Mouse (Mus musculus): ENCODE data around the gene Pelo. TPM values are rescaled to one million over a fixed set of nuclear protein-coding genes. Genes with fewer than 3 reads are reported as not detected.

Gene Pelo
- polyA plus RNA-seq, 1 experiment from 2014 or later: 5.2 TPM

- Histone ChIP-seq H3K9me3 (no peaks in the 10 kb centered on the region), H3K9ac (no peak overlapping the region), H3K4me2 (replicated peaks) (no peak overlapping the region), H3K27ac (no peak overlapping the region), H3K27me3 (replicated peaks) (no peaks in the 10 kb centered on the region), H3K36me3 (no peaks in the 10 kb centered on the region), H3K4me1 (no peaks in the 10 kb centered on the region), H3K4me3 (no peak overlapping the region)
- ATAC-seq (ENCODE audit: low FRiP score, low read depth): no peak
- WGBS: 92% methylated on average over 3 of the region's 3 CpGs
Measured at GRCm38 (mm10) chr13:115116930-115117621, 27.1 kb upstream of the Pelo start.

- H3K4me2 ChIP-seq (replicated peaks): no peak overlapping the region
- WGBS: 83% methylated on average over 4 of the region's 4 CpGs
- no peaks in the 10 kb centered on the region for H3K36me3 ChIP-seq
- no peak overlapping the region for H3K27ac ChIP-seq
- no peak for ATAC-seq (ENCODE audit: low FRiP score, low read depth)
- no peak overlapping the region for H3K4me3 ChIP-seq
- H3K27me3 ChIP-seq (replicated peaks): no peaks in the 10 kb centered on the region
- H3K9me3 ChIP-seq: no peaks in the 10 kb centered on the region
- H3K9ac ChIP-seq: no peak overlapping the region
- no peaks in the 10 kb centered on the region for H3K4me1 ChIP-seq
Measured at GRCm38 (mm10) chr13:115109628-115110027, 19.6 kb upstream of the Pelo start.

- Histone ChIP-seq H3K4me1 (no peaks in the 10 kb centered on the region), H3K9me3 (no peaks in the 10 kb centered on the region), H3K36me3 (no peaks in the 10 kb centered on the region), H3K4me2 (replicated peaks) (no peak overlapping the region), H3K9ac (no peak overlapping the region), H3K27ac (no peak overlapping the region), H3K4me3 (no peak overlapping the region), H3K27me3 (replicated peaks) (no peaks in the 10 kb centered on the region; the same call in 1 of the 2 replicates)
- 90% methylated on average over 8 of the region's 8 CpGs for WGBS
- no peak for ATAC-seq (ENCODE audit: low FRiP score, low read depth)
Measured at GRCm38 (mm10) chr13:115107436-115107835, 17.4 kb upstream of the Pelo start.

- H3K36me3 ChIP-seq: no peaks in the 10 kb centered on the region
- H3K4me2 ChIP-seq (replicated peaks): no peak overlapping the region
- H3K4me3 ChIP-seq: no peak overlapping the region
- no peak overlapping the region for H3K27ac ChIP-seq
- ATAC-seq (ENCODE audit: low FRiP score, low read depth): no peak
- 88% methylated on average over 10 of the region's 10 CpGs for WGBS
- no peak overlapping the region for H3K9ac ChIP-seq
- peaks cover 3% of the 10 kb centered on the region for H3K27me3 ChIP-seq (replicated peaks)
- H3K9me3 ChIP-seq: no peaks in the 10 kb centered on the region
- H3K4me1 ChIP-seq: peaks cover 11% of the 10 kb centered on the region; the same call in 1 of the 2 replicates
Measured at GRCm38 (mm10) chr13:115106183-115106582, 16.2 kb upstream of the Pelo start.

- Histone ChIP-seq H3K4me3 (no peak overlapping the region), H3K36me3 (no peaks in the 10 kb centered on the region), H3K9ac (no peak overlapping the region), H3K27ac (no peak overlapping the region), H3K4me1 (peaks cover 11% of the 10 kb centered on the region; the same call in 1 of the 2 replicates), H3K9me3 (no peaks in the 10 kb centered on the region), H3K27me3 (replicated peaks) (peaks cover 13% of the 10 kb centered on the region), H3K4me2 (replicated peaks) (no peak overlapping the region)
- WGBS: 98% methylated on average over 2 of the region's 2 CpGs
- ATAC-seq (ENCODE audit: low FRiP score, low read depth): no peak
Measured at GRCm38 (mm10) chr13:115102754-115103153, 12.8 kb upstream of the Pelo start.

GRCm38 (mm10) chr13:115101355-115102191 is 11.6 kb upstream of the Pelo start, which contains the start of the genes Gm49395 and Itga1:
Gene Gm49395, minus strand, starts transcription at chr13:115101921.
Gene Itga1, minus strand, starts transcription at chr13:115101964.
- under 1% methylated on average over 39 of the region's 39 CpGs for WGBS
- H3K27ac ChIP-seq: no peak within 1 kb of the TSS

GRCm38 (mm10) chr13:115100381-115101177 is 10.6 kb upstream of the Pelo start:
- ATAC-seq (ENCODE audit: low FRiP score, low read depth): no peak

More at GRCm38 (mm10) chr13:115101355-115102191, 11.6 kb upstream of the Pelo start, which contains the start of the genes Gm49395 and Itga1:
- Histone ChIP-seq H3K27me3 (replicated peaks) (peaks cover 13% of the 10 kb centered on the region), H3K4me1 (peaks cover 11% of the 10 kb centered on the region; the same call in 1 of the 2 replicates), H3K9me3 (no peaks in the 10 kb centered on the region), H3K36me3 (no peaks in the 10 kb centered on the region), H3K4me3 (peak within 1 kb of the TSS; percentile 43), H3K9ac (peak within 1 kb of the TSS; percentile 56), H3K4me2 (replicated peaks) (peak within 1 kb of the TSS; percentile 91)
- ATAC-seq (ENCODE audit: low FRiP score, low read depth): peak; percentile 86

GRCm38 (mm10) chr13:115099381-115099780 is 9.4 kb upstream of the Pelo start:
- Histone ChIP-seq H3K4me1 (peaks cover 11% of the 10 kb centered on the region; the same call in 1 of the 2 replicates), H3K36me3 (no peaks in the 10 kb centered on the region), H3K9me3 (no peaks in the 10 kb centered on the region), H3K27ac (no peak overlapping the region), H3K4me3 (no peak overlapping the region), H3K4me2 (replicated peaks) (no peak overlapping the region), H3K27me3 (replicated peaks) (peaks cover 13% of the 10 kb centered on the region), H3K9ac (no peak overlapping the region)
- ATAC-seq (ENCODE audit: low FRiP score, low read depth): no peak
- 81% methylated on average over 9 of the region's 9 CpGs for WGBS

More at GRCm38 (mm10) chr13:115100381-115101177, 10.6 kb upstream of the Pelo start:
- Histone ChIP-seq H3K27me3 (replicated peaks) (peaks cover 13% of the 10 kb centered on the region), H3K9me3 (no peaks in the 10 kb centered on the region), H3K36me3 (no peaks in the 10 kb centered on the region), H3K4me1 (peaks cover 11% of the 10 kb centered on the region; the same call in 1 of the 2 replicates), H3K9ac (no peak overlapping the region), H3K4me2 (replicated peaks) (peak overlapping the region; percentile 91), H3K4me3 (0 out of 2 replicates have a peak overlapping the region, but pooled peaks have one; percentile 43), H3K27ac (no peak overlapping the region)
- 18% methylated on average over 11 of the region's 11 CpGs for WGBS

GRCm38 (mm10) chr13:115098227-115098626 is 8.2 kb upstream of the Pelo start:
- Histone ChIP-seq H3K9me3 (no peaks in the 10 kb centered on the region), H3K4me2 (replicated peaks) (no peak overlapping the region), H3K4me1 (peaks cover 11% of the 10 kb centered on the region; the same call in 1 of the 2 replicates), H3K9ac (no peak overlapping the region), H3K4me3 (no peak overlapping the region), H3K27ac (no peak overlapping the region), H3K36me3 (no peaks in the 10 kb centered on the region), H3K27me3 (replicated peaks) (peaks cover 13% of the 10 kb centered on the region)
- 69% methylated on average over 3 of the region's 3 CpGs for WGBS
- ATAC-seq (ENCODE audit: low FRiP score, low read depth): no peak

GRCm38 (mm10) chr13:115096965-115097364 is 7.0 kb upstream of the Pelo start:
- Histone ChIP-seq H3K27me3 (replicated peaks) (peaks cover 13% of the 10 kb centered on the region), H3K9ac (no peak overlapping the region), H3K4me3 (no peak overlapping the region), H3K9me3 (no peaks in the 10 kb centered on the region), H3K36me3 (no peaks in the 10 kb centered on the region), H3K27ac (no peak overlapping the region), H3K4me2 (replicated peaks) (no peak overlapping the region), H3K4me1 (peaks cover 8% of the 10 kb centered on the region; the same call in 1 of the 2 replicates)
- ATAC-seq (ENCODE audit: low FRiP score, low read depth): no peak
- 65% methylated on average over 5 of the region's 5 CpGs for WGBS

GRCm38 (mm10) chr13:115096216-115096615 is 6.2 kb upstream of the Pelo start:
- Histone ChIP-seq H3K4me1 (peaks cover under 1% of the 10 kb centered on the region; the same call in 1 of the 2 replicates), H3K4me3 (no peak overlapping the region), H3K9ac (no peak overlapping the region), H3K4me2 (replicated peaks) (no peak overlapping the region), H3K27ac (no peak overlapping the region), H3K27me3 (replicated peaks) (peaks cover 10% of the 10 kb centered on the region), H3K9me3 (no peaks in the 10 kb centered on the region), H3K36me3 (no peaks in the 10 kb centered on the region)
- 61% methylated on average over 2 of the region's 2 CpGs for WGBS
- no peak for ATAC-seq (ENCODE audit: low FRiP score, low read depth)

Measured in neural tube, embryonic 12.5 days (tissue).